14 mouse cellular contexts compared by ENCODE assay signal in genomic region chr16:21293569-21293968, GRCm38 (mm10).
A peak's percentile ranks its signal among the peaks of the same experiment; 100 is the strongest.
DNase-seq lines count a peak whose midpoint lies in the region; ATAC-seq lines count a peak whose summit lies in the region.
"Had no signal": no experiment of that assay in that cellular context is flagged by ENCODE, and none has a peak within 500 bp of the region (broad histone marks: within the 10 kb centered on the region; RNA-seq: fewer than 3 reads in every experiment).

No protein-coding gene starts in this region.

- no peak for ATAC-seq in forebrain, embryonic 11.5 days (replicated peaks; ENCODE audit: low FRiP score)
- no peak for ATAC-seq in midbrain, embryonic 14.5 days (ENCODE audit: low FRiP score, low TSS enrichment)
- no peak for ATAC-seq in midbrain, embryonic 13.5 days
- peak; percentile 58; the same call in 1 of the 2 replicates for ATAC-seq in limb, embryonic 12.5 days (ENCODE audit: insufficient number of reproducible peaks, insufficient read depth, low FRiP score, low TSS enrichment, low read depth)
- ATAC-seq: forebrain, embryonic 14.5 days; liver, postnatal 0 days had no signal

- no peak overlapping the region for H3K4me2 ChIP-seq in forebrain, embryonic 11.5 days (ENCODE audit: low read depth, low read length, severe bottlenecking)
- H3K4me2 ChIP-seq in midbrain, embryonic 14.5 days (ENCODE audit: low read length), result no peak overlapping the region
- no peak overlapping the region for H3K4me2 ChIP-seq in midbrain, embryonic 13.5 days (replicated peaks)
- H3K4me2 ChIP-seq in limb, embryonic 12.5 days, result no peak overlapping the region
- H3K4me2 ChIP-seq: kidney, embryonic 15.5 days had no signal

- H3K27ac ChIP-seq in forebrain, embryonic 10.5 days, result peak overlapping the region; percentile 20; the same call in 1 of the 2 replicates
- no peak overlapping the region for H3K27ac ChIP-seq in forebrain, embryonic 11.5 days (ENCODE audit: low read depth, low read length)
- no peak overlapping the region for H3K27ac ChIP-seq in midbrain, embryonic 14.5 days (replicated peaks; ENCODE audit: low read depth, low read length)
- H3K27ac ChIP-seq in midbrain, embryonic 13.5 days, result no peak overlapping the region
- H3K27ac ChIP-seq in limb, embryonic 12.5 days, result peak overlapping the region; percentile 62; the same call in 1 of the 2 replicates
- H3K27ac ChIP-seq: kidney, embryonic 15.5 days had no signal

- DNase-seq in forebrain, embryonic 10.5 days (ENCODE audit: extremely low spot score, low spot score), result no peak
- no peak for DNase-seq in forebrain, embryonic 11.5 days (ENCODE audit: low spot score)
- DNase-seq in midbrain, embryonic 14.5 days, result no peak
- no peak for DNase-seq in left cerebral cortex, postnatal 36 days (ENCODE audit: low spot score in 2 of 2)
- no peak for DNase-seq in neural tube, embryonic 10.5 days (ENCODE audit: extremely low spot score, low spot score)
- DNase-seq in kidney, postnatal 14 days, result no peak
- DNase-seq: cerebellum, postnatal 14 days; liver, postnatal 0 days; right cerebral cortex, postnatal 4 days had no signal

- peaks cover 37% of the 10 kb centered on the region for H3K27me3 ChIP-seq in forebrain, embryonic 10.5 days (ENCODE audit: poor library complexity, severe bottlenecking)
- H3K27me3 ChIP-seq in forebrain, embryonic 11.5 days (ENCODE audit: control insufficient read depth, insufficient read depth, low read length), result no peaks in the 10 kb centered on the region
- no peaks in the 10 kb centered on the region for H3K27me3 ChIP-seq in midbrain, embryonic 14.5 days (ENCODE audit: control insufficient read depth, insufficient read depth, low read length)
- H3K27me3 ChIP-seq in midbrain, embryonic 13.5 days, result peaks cover 5% of the 10 kb centered on the region; the same call in 1 of the 2 replicates
- no peaks in the 10 kb centered on the region for H3K27me3 ChIP-seq in limb, embryonic 12.5 days

- H3K36me3 ChIP-seq in forebrain, embryonic 10.5 days (replicated peaks), result no peaks in the 10 kb centered on the region
- H3K36me3 ChIP-seq in forebrain, embryonic 11.5 days (ENCODE audit: control insufficient read depth, insufficient read depth, low read length), result no peaks in the 10 kb centered on the region
- no peaks in the 10 kb centered on the region for H3K36me3 ChIP-seq in midbrain, embryonic 14.5 days (ENCODE audit: control insufficient read depth, insufficient read depth, low read length)
- H3K36me3 ChIP-seq in midbrain, embryonic 13.5 days, result no peaks in the 10 kb centered on the region
- H3K36me3 ChIP-seq in limb, embryonic 12.5 days, result no peaks in the 10 kb centered on the region
- H3K36me3 ChIP-seq: G1E; kidney, embryonic 15.5 days had no signal

- WGBS in forebrain, embryonic 10.5 days, result 41% methylated on average over 3 of the region's 3 CpGs
- WGBS in forebrain, embryonic 11.5 days, result 39% methylated on average over 3 of the region's 3 CpGs
- WGBS in midbrain, embryonic 14.5 days, result 44% methylated on average over 3 of the region's 3 CpGs
- WGBS in midbrain, embryonic 13.5 days, result 41% methylated on average over 3 of the region's 3 CpGs
- 16% methylated on average over 3 of the region's 3 CpGs for WGBS in limb, embryonic 12.5 days

- H3K4me3 ChIP-seq in forebrain, embryonic 10.5 days, result no peak overlapping the region
- H3K4me3 ChIP-seq in forebrain, embryonic 11.5 days (ENCODE audit: low read depth, low read length), result no peak overlapping the region
- no peak overlapping the region for H3K4me3 ChIP-seq in midbrain, embryonic 14.5 days (replicated peaks; ENCODE audit: low read depth, low read length)
- no peak overlapping the region for H3K4me3 ChIP-seq in midbrain, embryonic 13.5 days (replicated peaks)
- H3K4me3 ChIP-seq in limb, embryonic 12.5 days (replicated peaks), result no peak overlapping the region
- H3K4me3 ChIP-seq: kidney, embryonic 15.5 days had no signal

- peaks cover 42% of the 10 kb centered on the region for H3K4me1 ChIP-seq in forebrain, embryonic 10.5 days
- peaks cover 7% of the 10 kb centered on the region; the same call in 1 of the 2 replicates for H3K4me1 ChIP-seq in forebrain, embryonic 11.5 days (replicated peaks; ENCODE audit: control insufficient read depth, insufficient read depth, low read length)
- peaks cover 9% of the 10 kb centered on the region for H3K4me1 ChIP-seq in midbrain, embryonic 14.5 days (ENCODE audit: control insufficient read depth, insufficient read depth, low read length)
- H3K4me1 ChIP-seq in midbrain, embryonic 13.5 days (replicated peaks), result peaks cover 21% of the 10 kb centered on the region
- peaks cover 55% of the 10 kb centered on the region for H3K4me1 ChIP-seq in limb, embryonic 12.5 days (replicated peaks)

- intact Hi-C loops in left cerebral cortex, postnatal 36 days (cut with DNase I), result no loop called here

- peaks cover 5% of the 10 kb centered on the region; the same call in 1 of the 2 replicates for H3K9me3 ChIP-seq in forebrain, embryonic 10.5 days
- H3K9me3 ChIP-seq in forebrain, embryonic 11.5 days (ENCODE audit: control insufficient read depth, low read length), result no peaks in the 10 kb centered on the region
- no peaks in the 10 kb centered on the region for H3K9me3 ChIP-seq in midbrain, embryonic 14.5 days (ENCODE audit: control insufficient read depth, low read length)
- H3K9me3 ChIP-seq in midbrain, embryonic 13.5 days, result no peaks in the 10 kb centered on the region
- 0 out of 2 replicates have a peak, but pooled peaks cover 9% of the 10 kb centered on the region for H3K9me3 ChIP-seq in limb, embryonic 12.5 days
- H3K9me3 ChIP-seq: G1E had no signal

- no peak overlapping the region for H3K9ac ChIP-seq in forebrain, embryonic 11.5 days (ENCODE audit: low read length)
- 0 out of 2 replicates have a peak overlapping the region, but pooled peaks have one; percentile 12 for H3K9ac ChIP-seq in midbrain, embryonic 14.5 days (replicated peaks; ENCODE audit: low read length)
- no peak overlapping the region for H3K9ac ChIP-seq in midbrain, embryonic 13.5 days (replicated peaks)
- no peak overlapping the region for H3K9ac ChIP-seq in limb, embryonic 12.5 days (replicated peaks)
- H3K9ac ChIP-seq: kidney, embryonic 15.5 days; liver, postnatal 0 days had no signal

Comparison
In these comparisons a context has a peak if more than half of its experiments do, and no peak if none do; other contexts are left out.
1. H3K27ac ChIP-seq: peak in forebrain, embryonic 10.5 days (single experiment) and limb, embryonic 12.5 days (single experiment); none in forebrain, embryonic 11.5 days (single experiment), midbrain, embryonic 14.5 days (single experiment) and midbrain, embryonic 13.5 days (single experiment).